Mouse (Mus musculus): Measurements from ENCODE around the gene Olfr449. TPM values are rescaled to one million over a fixed set of nuclear protein-coding genes. Genes with fewer than 3 reads are reported as not detected.

Olfr449 gene
- total RNA-seq (2023) = not detected

GRCm38 (mm10) chr6:42834084-42834483, at the start of gene Olfr449:
Gene Olfr449 (plus strand): TSS chr6:42834384.

GRCm38 (mm10) chr6:42784793-42785192, 49.4 kb upstream of the Olfr449 start, which contains the start of gene Olfr452:
Gene Olfr452 (plus strand): TSS chr6:42785093.

GRCm38 (mm10) chr6:42811639-42812038, 22.5 kb upstream of the Olfr449 start, which contains the start of gene Olfr450:
Gene Olfr450 (plus strand): TSS chr6:42811939.

Other genes with a start within 250 kb of the Olfr449 start
- not detected for gene Tcaf3, start 236.7 kb upstream of the Olfr449 start, total RNA-seq (2023)
- gene Tcaf2, start 189.1 kb upstream of the Olfr449 start, total RNA-seq (2023) = not detected
- not detected for gene Tcaf1, start 124.3 kb upstream of the Olfr449 start, total RNA-seq (2023)
- gene Olfr453, start 95.0 kb upstream of the Olfr449 start, total RNA-seq (2023) = not detected
- not detected for gene Olfr38, start 78.0 kb upstream of the Olfr449 start, total RNA-seq (2023)
- gene Olfr452, start 49.3 kb upstream of the Olfr449 start, total RNA-seq (2023) = not detected
- not detected for gene Olfr450, start 22.4 kb upstream of the Olfr449 start, total RNA-seq (2023)
- gene Olfr448, start 56.1 kb downstream of the Olfr449 start, total RNA-seq (2023) = not detected
- not detected for gene Olfr447, start 74.5 kb downstream of the Olfr449 start, total RNA-seq (2023)
- gene Olfr446, start 87.0 kb downstream of the Olfr449 start, total RNA-seq (2023) = not detected
- gene Olfr444, start 114.7 kb downstream of the Olfr449 start, total RNA-seq (2023) = not detected

Data from CD4-positive naive resting alpha-beta T cell, adult 76 days (primary cell).